Mouse (Mus musculus): ENCODE measurements around the gene Fblim1.

DNA sequence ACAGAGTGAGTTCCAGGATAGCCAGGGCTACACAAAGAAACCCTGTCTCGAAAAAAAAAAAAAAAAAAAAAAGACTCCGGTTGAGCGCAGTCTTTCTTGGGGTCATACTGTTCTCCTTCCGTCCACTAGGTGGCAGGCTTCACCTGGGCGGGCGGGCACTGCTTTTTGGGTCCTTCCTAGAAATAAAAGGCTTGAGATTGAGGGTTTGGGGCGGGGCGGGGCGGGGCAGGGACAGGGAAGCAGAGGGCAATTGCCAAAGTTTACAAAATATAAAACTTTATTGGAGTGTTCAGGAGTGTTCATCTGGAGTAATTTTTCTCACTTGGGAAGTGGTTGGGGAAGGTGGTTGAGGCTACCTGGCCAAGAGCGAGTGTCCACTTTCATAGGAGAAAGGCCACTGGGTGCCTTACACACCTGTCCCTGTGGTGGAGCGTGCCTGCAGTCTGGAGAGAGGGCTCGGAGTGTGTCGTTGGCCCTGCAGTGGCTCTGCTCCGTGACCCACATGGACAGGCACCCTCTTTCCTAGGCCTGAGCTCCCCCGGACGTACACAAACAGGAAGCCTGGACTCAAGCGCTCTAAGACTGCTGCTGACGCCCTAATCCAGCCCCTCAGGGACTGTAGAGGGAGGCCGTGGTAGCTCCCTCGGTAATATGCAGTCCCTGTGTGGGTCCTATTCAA, 12.8 kb upstream of the Fblim1 start, which contains the start of gene Tmem82:
- TF ChIP-seq ZNF384 (IDR thresholded peaks at IDR 0.05; ENCODE audit: low read depth, low read length) = peak; percentile 95
- peak in 1 of 2 experiments; percentile 76; a peak in 2 of 4 replicates for TF ChIP-seq CTCF (conservative IDR thresholded peaks at IDR 0.05 in 1 of 2, IDR thresholded peaks at IDR 0.05 in 1 of 2; ENCODE audit: low read depth in 2 of 2, low read length in 2 of 2)
- TF ChIP-seq POLR2AphosphoS2 (IDR thresholded peaks at IDR 0.05; ENCODE audit: low read depth, low read length) = no peak
- TF ChIP-seq HCFC1 (IDR thresholded peaks at IDR 0.05; ENCODE audit: low read depth, low read length) = no peak
- TF ChIP-seq EP300 (IDR thresholded peaks at IDR 0.05; ENCODE audit: low read length) = no peak
